Mouse (Mus musculus) hematopoietic stem cell, adult 5-6 weeks (primary cell): ENCODE measurements around the gene Krtap16-1. TPM values are rescaled to one million over a fixed set of nuclear protein-coding genes. Genes with fewer than 3 reads are reported as not detected.

Experiments used
- ATAC-seq, 2 experiments: fragments of 125-278 bp in 1 of 2; replicated peaks in 1 of 2; 2 replicates each; pipeline ENCODE4 v1.8.0; 2016 to 2017; ENCODE audit warnings: inconsistent platforms in 2 of 2, mild to moderate bottlenecking in 2 of 2, moderate number of reproducible peaks in 2 of 2, low read depth in 1 of 2, moderate TSS enrichment in 1 of 2; ENCODE audit not compliant: low FRiP score in 2 of 2, poor library complexity in 2 of 2, severe bottlenecking in 2 of 2, insufficient read depth in 1 of 2, low TSS enrichment in 1 of 2
- total RNA-seq: library from RNA; stranded (forward); fragments of 172-1452, 232-1000 nt; gene quantifications from 2 replicates; pipeline ENCODE4 v1.2.3, GENCODE M21; 2017

The Krtap16-1 gene
- total RNA-seq: not detected in 2 replicates

GRCm38 (mm10) chr11:99986180-99986647 lies at the start of gene Krtap16-1:
TSS of gene Krtap16-1 (minus strand) at chr11:99986597.
- ATAC-seq: no peak

DNA sequence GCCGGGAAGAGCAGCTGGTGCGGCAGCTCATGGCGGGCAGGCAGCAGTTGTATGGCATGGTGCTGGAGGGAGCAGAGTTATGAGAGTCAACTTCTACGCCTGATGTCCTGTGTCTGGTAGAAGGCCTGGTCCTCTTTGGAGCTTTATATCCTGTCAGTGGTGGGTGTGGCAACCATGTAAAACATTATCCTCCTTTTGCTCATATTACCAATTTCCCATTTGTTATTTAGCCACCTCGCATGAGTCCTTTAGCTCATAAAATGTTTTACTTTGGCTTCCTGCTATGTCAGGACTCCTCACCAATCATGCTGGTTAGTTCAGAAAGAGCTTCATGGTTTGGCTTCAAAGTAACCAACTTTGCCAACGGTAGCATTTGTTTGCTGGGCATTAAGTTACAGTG lies 43.4 kb upstream of the Krtap16-1 start, which contains the start of gene Krt33b:
Gene Krt33b, minus strand, starts transcription at position 101 of the 400 bp plus-strand sequence.
- no peak for ATAC-seq

DNA sequence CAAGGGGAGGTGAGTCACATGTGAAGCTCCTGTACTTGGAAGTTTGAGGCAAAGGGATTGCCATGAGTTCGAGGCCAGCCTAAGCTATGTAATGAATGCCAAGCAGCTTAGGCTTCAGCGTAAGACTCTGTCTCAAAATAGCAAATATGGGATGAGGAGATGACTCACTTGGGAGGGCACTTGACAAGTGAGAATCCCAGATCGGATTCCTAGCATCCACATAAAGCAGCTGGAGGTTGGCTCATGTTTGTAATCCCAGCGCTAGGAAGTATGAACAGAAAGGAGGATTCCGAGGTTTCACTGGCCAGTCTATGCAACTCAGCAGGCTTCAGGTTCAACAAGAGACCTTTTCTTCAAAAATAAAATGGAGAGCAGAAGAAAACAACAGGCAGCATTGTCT lies 35.0 kb upstream of the Krtap16-1 start:
- ATAC-seq: no peak

DNA sequence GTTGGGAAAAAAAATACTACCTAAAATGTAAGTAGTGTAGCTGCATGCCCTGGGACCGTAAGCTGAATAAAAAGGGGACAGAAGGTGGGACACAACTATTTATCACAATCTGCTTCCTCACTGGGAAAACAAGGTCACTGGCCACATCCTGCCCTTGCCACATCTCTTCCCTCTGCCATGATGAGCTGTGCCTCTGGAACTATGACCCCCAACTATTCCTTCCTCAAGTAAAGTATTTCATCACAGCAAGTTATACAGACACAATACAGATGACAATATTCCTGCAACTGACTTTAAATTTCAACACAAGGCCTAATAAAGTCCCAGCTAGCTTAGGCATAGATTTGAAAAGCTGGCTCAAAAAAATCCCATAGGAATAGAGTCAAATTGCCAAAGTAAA lies 33.1 kb upstream of the Krtap16-1 start:
- no peak for ATAC-seq

- ATAC-seq: no peak
Observed at GRCm38 (mm10) chr11:100016112-100016511, 29.7 kb upstream of the Krtap16-1 start, which contains the start of gene Krt33a. TSS of gene Krt33a (minus strand) at chr11:100016212.

GRCm38 (mm10) chr11:100013691-100014171 lies 27.3 kb upstream of the Krtap16-1 start:
- ATAC-seq: no peak

DNA sequence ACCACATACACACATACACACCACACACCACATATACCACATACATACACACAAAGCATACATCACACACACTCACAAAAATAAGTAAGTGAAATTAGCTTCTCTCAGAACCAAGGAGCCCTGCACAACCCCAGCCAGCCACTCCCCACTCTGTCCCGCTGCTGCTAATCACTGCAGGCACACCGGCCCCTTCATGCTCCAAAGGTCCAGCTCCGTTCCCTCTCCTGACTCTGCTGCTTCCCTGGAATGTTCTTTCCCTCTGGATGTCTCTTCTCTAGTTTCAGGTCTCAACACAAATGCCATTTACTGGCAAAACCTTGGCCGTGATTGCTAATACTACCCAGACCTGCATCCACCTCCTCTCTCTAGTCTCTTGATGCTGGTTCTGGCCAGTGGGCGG lies 24.3 kb upstream of the Krtap16-1 start:
- no peak for ATAC-seq

- ATAC-seq: no peak
Observed at GRCm38 (mm10) chr11:100008336-100008735, 21.9 kb upstream of the Krtap16-1 start.

GRCm38 (mm10) chr11:100006624-100007023 lies 20.2 kb upstream of the Krtap16-1 start:
- ATAC-seq: no peak

GRCm38 (mm10) chr11:100005905-100006304 lies 19.5 kb upstream of the Krtap16-1 start:
- ATAC-seq: no peak

DNA sequence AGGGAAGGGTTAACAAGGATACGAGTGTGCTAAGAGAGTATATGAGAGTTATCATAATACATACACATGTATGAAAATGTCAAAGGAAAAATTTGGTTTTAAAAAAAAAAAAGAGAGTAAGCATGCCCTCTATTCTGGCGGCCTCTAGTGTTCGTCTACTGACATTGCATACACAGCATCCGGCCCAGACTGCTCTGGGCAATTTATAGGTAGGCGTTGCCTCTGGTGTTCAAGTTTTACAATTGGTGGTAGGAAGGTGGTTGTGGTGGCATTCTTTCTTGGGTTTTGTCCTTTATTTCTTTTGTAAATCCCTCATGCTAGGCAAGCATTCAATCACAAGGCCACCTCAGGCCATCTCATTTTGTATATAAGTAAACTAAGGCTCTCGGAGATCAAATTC lies 18.4 kb upstream of the Krtap16-1 start:
- peak in 1 of 2 experiments; percentile 56; a peak in 2 of 4 replicates for ATAC-seq

DNA sequence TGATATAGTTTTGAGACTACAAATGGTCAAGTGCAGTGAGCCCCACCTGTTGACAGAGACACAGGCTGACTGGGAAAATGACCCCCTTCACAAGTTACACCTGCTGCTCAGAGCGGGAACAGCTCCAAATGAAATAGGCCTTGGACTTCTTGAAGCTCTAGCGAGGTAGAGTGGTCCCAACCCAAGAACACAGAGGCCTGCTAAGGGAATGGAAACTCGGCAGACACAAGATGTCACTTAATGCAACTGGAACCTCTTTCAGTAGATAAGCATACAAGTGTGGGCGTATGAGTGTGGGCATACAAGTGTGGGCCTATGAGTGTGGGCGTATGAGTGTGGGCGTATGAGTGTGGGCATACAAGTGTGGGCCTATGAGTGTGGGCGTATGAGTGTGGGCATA lies 12.7 kb upstream of the Krtap16-1 start:
- ATAC-seq: no peak

GRCm38 (mm10) chr11:99994384-99994661 lies 7.9 kb upstream of the Krtap16-1 start:
- no peak for ATAC-seq

DNA sequence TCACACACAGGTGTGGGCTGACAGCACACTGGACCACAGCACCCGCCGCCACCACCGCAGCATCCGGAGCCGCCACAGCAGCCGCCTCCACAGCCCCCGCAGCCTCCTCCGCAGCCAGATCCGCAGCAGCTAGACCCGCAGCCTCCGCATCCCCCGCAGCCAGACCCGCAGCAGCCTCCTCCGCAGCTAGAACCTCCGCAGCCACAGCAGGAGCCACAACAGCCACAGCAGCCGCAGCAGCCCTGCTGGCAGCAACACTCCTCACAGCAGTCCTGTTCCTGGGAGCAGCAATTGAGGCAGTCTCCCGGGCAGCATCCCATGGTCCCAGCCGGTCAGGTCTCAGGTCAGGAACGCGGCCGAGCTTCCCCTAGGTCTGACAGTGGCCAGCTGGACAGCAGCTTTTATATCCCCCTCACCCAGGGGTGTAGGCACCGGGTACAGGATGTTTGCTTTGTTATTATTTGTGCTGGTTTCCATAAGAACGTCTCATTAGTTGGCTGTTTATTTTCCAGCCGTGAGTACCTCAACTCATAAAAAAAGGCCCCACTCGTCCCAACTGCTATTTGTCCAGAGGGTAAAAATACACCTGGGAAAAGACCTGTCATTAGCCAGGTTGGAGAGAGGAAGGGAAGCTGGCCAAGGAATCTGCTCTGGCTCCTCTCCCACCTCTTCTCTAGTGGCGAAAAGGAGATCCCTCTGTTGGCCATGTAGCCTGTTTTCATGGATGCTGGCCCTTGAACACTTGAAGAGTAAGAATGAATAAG lies 7.4 kb upstream of the Krtap16-1 start, which contains the start of gene Krtap17-1:
Gene Krtap17-1, minus strand, starts transcription at position 375 of the 764 bp plus-strand sequence.
- ATAC-seq: no peak

DNA sequence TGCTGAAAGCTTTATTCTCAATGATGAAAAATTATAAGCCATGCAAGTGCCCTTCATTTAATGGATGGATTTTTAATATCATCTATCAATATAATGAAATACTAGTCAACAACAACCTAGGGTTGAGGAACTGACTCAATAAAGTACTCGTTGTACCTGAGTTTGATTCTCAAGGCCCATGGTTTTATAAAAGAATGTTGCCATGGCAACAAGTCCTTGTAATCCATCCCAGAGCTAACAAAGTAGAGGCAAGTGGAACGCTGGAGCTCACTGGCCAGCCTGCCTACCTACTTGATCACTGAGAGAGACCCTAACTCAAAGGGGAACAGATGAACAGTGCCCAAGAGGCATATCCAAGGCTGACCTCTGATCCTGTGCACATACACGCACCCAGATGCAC lies 4.2 kb upstream of the Krtap16-1 start:
- no peak for ATAC-seq

GRCm38 (mm10) chr11:99989881-99990405 lies 3.5 kb upstream of the Krtap16-1 start:
- ATAC-seq: no peak

- ATAC-seq: no peak
Observed at GRCm38 (mm10) chr11:99988530-99988929, 2.1 kb upstream of the Krtap16-1 start.

DNA sequence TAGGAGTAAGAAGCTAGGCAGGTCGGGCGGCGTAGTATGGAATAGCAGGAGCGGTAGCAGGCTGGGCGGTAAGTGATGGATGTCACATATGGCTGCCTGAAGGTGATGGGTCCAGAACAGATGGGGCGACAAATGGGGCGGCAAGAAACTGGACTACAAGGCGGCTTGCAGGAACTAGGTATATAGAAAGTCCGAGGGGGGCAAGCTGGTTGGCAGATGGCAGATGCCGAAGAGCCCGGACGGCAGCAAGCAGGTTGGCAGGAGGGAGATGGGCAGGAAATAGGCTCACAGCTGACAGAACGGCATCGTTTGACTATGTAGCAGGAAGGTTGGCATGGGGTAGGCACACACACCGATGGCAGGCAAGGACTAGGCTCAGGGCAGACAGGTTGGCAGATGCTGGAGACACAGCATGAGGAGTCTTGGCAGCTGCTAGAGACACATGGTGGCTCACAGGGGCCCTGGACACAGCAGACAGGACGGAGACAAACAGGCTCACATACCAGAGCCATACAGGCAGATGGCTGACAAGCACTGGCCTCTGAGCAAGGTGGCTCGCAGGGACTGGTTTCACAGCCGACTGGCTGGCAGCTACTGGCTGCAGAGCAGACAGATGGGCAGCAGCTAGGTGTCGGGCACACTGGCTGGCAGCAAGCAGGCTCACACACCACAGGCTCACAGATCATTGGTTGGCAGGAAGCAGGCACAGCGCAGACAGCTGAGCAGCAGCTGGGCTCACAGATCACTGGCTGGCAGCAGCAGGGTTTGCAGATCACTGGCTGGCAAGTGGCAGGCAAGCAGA lies 905 bp downstream of the Krtap16-1 start:
- no peak for ATAC-seq
